Mouse (Mus musculus): ENCODE data around the gene Pcsk4. TPM values are rescaled to one million over a fixed set of nuclear protein-coding genes. Genes with fewer than 3 reads are reported as not detected.
A peak's percentile ranks its signal among the peaks of the same experiment; 100 is the strongest.

The Pcsk4 gene
- total and polyA plus RNA-seq, 3 experiments, result 0.46 to 1.1 TPM; not detected in 1

GRCm38 (mm10) chr10:80374063-80374462 lies 44.8 kb upstream of the Pcsk4 start:
- in situ Hi-C loops (cut with MboI; ENCODE audit: low pct_ligation_motif_present, low pct_unique_long_range_greater_than_20kb, low sequenced_read_pairs), result loop anchor here (5.0 kb wide), 1 partner anchor 133 kb away; no protein-coding TSS in a partner anchor
- H3K4me3 ChIP-seq (replicated peaks in 1 of 3; ENCODE audit: low read depth in 2 of 3, low read length in 2 of 3, poor library complexity in 1 of 3), result no peak overlapping the region
- TF ChIP-seq E2F4 (IDR thresholded peaks at IDR 0.05; ENCODE audit: insufficient replicate concordance, low read depth, low read length) (no peak), SMC3 (IDR thresholded peaks at IDR 0.05; ENCODE audit: low read depth, low read length) (peak; percentile 47), RAD21 (IDR thresholded peaks at IDR 0.05; ENCODE audit: low read depth, low read length) (peak; percentile 77), NELFE (IDR thresholded peaks at IDR 0.05; ENCODE audit: low read depth, low read length) (no peak), CTCF (conservative IDR thresholded peaks at IDR 0.05 in 1 of 2, IDR thresholded peaks at IDR 0.05 in 1 of 2; ENCODE audit: low read depth in 2 of 2, low read length in 2 of 2) (peak; percentile 24 to 78; a peak in 3 of 4 replicates), MYC (IDR thresholded peaks at IDR 0.05; ENCODE audit: low read depth, low read length) (no peak)
- dilution Hi-C loops (cut with MboI; ENCODE audit: extremely low pct_ligation_motif_present, extremely low pct_unique_long_range_greater_than_20kb, low sequenced_read_pairs), result no loop called here
- H3K36me3 ChIP-seq (replicated peaks in 1 of 2; ENCODE audit: control insufficient read depth in 1 of 2, insufficient read depth in 1 of 2, low read length in 1 of 2), result no peaks in the 10 kb centered on the region
- H3K4me2 ChIP-seq (ENCODE audit: insufficient read depth, low read depth, poor library complexity, severe bottlenecking), result no peak overlapping the region
- peaks cover 7% of the 10 kb centered on the region for H3K27me3 ChIP-seq (replicated peaks)
- peak; percentile 70 for DNase-seq (ENCODE audit: extremely low read depth)
- peaks cover 6 to 15% of the 10 kb centered on the region in 2 experiments for H3K4me1 ChIP-seq (ENCODE audit: control insufficient read depth in 1 of 2, insufficient read depth in 2 of 2)
- H3K9ac ChIP-seq (ENCODE audit: insufficient read depth, low read depth), result no peak overlapping the region
- H3K9me3 ChIP-seq (replicated peaks; ENCODE audit: low read length), result peaks cover 9% of the 10 kb centered on the region
- H3K79me2 ChIP-seq (replicated peaks; ENCODE audit: control insufficient read depth, extremely low read depth, insufficient read depth, poor library complexity, severe bottlenecking), result no peaks in the 10 kb centered on the region
- H3K27ac ChIP-seq (ENCODE audit: insufficient read depth, low read depth), result no peak overlapping the region

GRCm38 (mm10) chr10:80372706-80373105 lies 43.4 kb upstream of the Pcsk4 start:
- no peaks in the 10 kb centered on the region for H3K36me3 ChIP-seq (replicated peaks in 1 of 2; ENCODE audit: control insufficient read depth in 1 of 2, insufficient read depth in 1 of 2, low read length in 1 of 2)
- dilution Hi-C loops (cut with MboI; ENCODE audit: extremely low pct_ligation_motif_present, extremely low pct_unique_long_range_greater_than_20kb, low sequenced_read_pairs), result no loop called here
- no peak overlapping the region for H3K9ac ChIP-seq (ENCODE audit: insufficient read depth, low read depth)
- TF ChIP-seq E2F4 (IDR thresholded peaks at IDR 0.05; ENCODE audit: insufficient replicate concordance, low read depth, low read length) (no peak), ZKSCAN1 (IDR thresholded peaks at IDR 0.05; ENCODE audit: borderline replicate concordance, low read depth, low read length) (no peak), UBTF (IDR thresholded peaks at IDR 0.05; ENCODE audit: low read depth, low read length) (no peak), CTCF (conservative IDR thresholded peaks at IDR 0.05 in 1 of 2, IDR thresholded peaks at IDR 0.05 in 1 of 2; ENCODE audit: low read depth in 2 of 2, low read length in 2 of 2) (no peak), MAZ (IDR thresholded peaks at IDR 0.05; ENCODE audit: low read depth, low read length) (no peak), NRF1 (IDR thresholded peaks at IDR 0.05; ENCODE audit: low read depth, low read length) (no peak), POLR2A (IDR thresholded peaks at IDR 0.05; ENCODE audit: low read depth, low read length) (no peak), TBP (conservative IDR thresholded peaks at IDR 0.05; ENCODE audit: low read depth, low read length) (no peak), NELFE (IDR thresholded peaks at IDR 0.05; ENCODE audit: low read depth, low read length) (no peak), MXI1 (IDR thresholded peaks at IDR 0.05; ENCODE audit: low read depth, low read length) (no peak), POLR2AphosphoS2 (IDR thresholded peaks at IDR 0.05; ENCODE audit: low read depth, low read length) (no peak), ETS1 (conservative IDR thresholded peaks at IDR 0.05; ENCODE audit: low read depth, low read length) (no peak), JUND (conservative IDR thresholded peaks at IDR 0.05; ENCODE audit: low read depth, low read length) (no peak), HCFC1 (IDR thresholded peaks at IDR 0.05; ENCODE audit: low read depth, low read length) (no peak), KAT2A (IDR thresholded peaks at IDR 0.05; ENCODE audit: insufficient replicate concordance, low read length) (no peak), ZC3H11A (IDR thresholded peaks at IDR 0.05; ENCODE audit: low read depth, low read length) (no peak), ZMIZ1 (IDR thresholded peaks at IDR 0.05; ENCODE audit: low read depth, low read length) (no peak)
- in situ Hi-C loops (cut with MboI; ENCODE audit: low pct_ligation_motif_present, low pct_unique_long_range_greater_than_20kb, low sequenced_read_pairs), result loop anchor here (5.0 kb wide), 1 partner anchor 135 kb away; no protein-coding TSS in a partner anchor
- peaks cover 14% of the 10 kb centered on the region for H3K9me3 ChIP-seq (replicated peaks; ENCODE audit: low read length)
- no peak overlapping the region for H3K27ac ChIP-seq (ENCODE audit: insufficient read depth, low read depth)
- no peak overlapping the region for H3K4me2 ChIP-seq (ENCODE audit: insufficient read depth, low read depth, poor library complexity, severe bottlenecking)
- H3K27me3 ChIP-seq (replicated peaks), result peaks cover 15% of the 10 kb centered on the region
- no peak for DNase-seq (ENCODE audit: extremely low read depth)
- peaks cover 6 to 15% of the 10 kb centered on the region in 2 experiments for H3K4me1 ChIP-seq (ENCODE audit: control insufficient read depth in 1 of 2, insufficient read depth in 2 of 2)
- H3K79me2 ChIP-seq (replicated peaks; ENCODE audit: control insufficient read depth, extremely low read depth, insufficient read depth, poor library complexity, severe bottlenecking), result no peaks in the 10 kb centered on the region
- H3K4me3 ChIP-seq (replicated peaks in 1 of 3; ENCODE audit: low read depth in 2 of 3, low read length in 2 of 3, poor library complexity in 1 of 3), result no peak overlapping the region
